Mouse (Mus musculus) urinary bladder, postnatal 14 days (tissue): ENCODE measurements around the gene Atxn10.

ENCODE experiments used
- DNase-seq: peaks from one replicate; pipeline ENCODE4 v3.0.0; 2021; ENCODE audit warnings: low spot score

Atxn10 gene

GRCm38 (mm10) chr15:85334234-85334633 lies 1.8 kb upstream of the Atxn10 start:
- DNase-seq = no peak

- peak; percentile 85 for DNase-seq
Measured at GRCm38 (mm10) chr15:85336301-85336991, 401 bp downstream of the Atxn10 start.

DNA sequence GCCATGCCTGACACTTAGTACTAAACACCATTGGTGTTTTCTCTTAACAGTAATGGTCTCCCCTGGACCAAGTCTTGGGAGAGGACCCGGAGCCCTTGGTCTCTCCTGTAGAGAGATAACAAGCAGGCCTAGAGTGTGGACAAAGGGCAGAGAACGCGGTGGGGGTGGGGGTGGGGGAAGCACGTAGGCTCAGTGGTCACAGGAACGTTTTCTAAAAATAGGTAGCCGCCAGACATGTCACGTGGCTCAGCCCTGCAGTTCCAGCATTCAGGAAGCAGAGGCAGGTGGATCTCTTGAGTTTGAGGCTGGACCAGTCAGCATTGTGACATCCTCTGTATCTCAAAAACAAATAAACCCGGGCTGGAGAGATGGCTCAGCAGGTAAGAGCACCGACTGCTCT lies 1.2 kb downstream of the Atxn10 start:
- DNase-seq = no peak

DNA sequence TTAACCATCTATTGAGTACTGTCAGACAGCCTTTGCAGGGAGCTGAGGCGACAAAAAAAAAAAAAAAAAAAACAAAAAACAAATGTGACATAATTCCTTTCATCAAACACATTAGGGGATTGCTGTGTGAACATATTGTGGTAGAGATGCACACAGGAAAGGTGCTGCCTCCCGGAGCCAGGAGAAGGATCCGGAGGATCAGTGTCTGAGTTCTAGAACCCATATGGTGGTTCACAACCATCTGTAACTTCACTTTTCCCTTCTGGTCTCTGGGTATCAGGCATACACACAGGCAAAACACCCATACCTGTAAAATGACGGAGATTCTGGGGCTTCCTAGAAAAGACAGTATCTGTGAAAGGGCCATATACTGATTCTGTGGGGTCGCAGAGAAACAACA lies 1.9 kb downstream of the Atxn10 start:
- DNase-seq = no peak

GRCm38 (mm10) chr15:85342246-85342645 lies 6.2 kb downstream of the Atxn10 start:
- no peak for DNase-seq

DNA sequence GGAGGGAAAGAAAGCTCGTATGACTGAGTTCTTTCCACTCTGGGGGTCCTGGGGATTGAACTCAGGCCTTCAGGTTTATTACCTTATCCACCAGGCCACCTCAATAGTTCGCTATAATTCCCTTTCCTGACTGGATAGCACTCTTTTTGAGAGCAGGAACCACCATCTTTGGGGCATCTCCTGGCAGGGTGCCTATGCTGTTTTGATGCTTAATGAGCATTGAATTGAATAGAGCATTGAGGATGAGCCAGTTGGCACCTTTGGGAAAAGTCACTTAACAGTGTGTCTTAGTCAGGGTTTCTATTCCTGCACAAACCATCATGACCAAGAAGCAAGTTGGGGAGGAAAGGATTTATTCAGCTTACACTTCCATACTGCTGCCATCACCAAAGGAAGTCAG lies 8.6 kb downstream of the Atxn10 start:
- DNase-seq = no peak

DNA sequence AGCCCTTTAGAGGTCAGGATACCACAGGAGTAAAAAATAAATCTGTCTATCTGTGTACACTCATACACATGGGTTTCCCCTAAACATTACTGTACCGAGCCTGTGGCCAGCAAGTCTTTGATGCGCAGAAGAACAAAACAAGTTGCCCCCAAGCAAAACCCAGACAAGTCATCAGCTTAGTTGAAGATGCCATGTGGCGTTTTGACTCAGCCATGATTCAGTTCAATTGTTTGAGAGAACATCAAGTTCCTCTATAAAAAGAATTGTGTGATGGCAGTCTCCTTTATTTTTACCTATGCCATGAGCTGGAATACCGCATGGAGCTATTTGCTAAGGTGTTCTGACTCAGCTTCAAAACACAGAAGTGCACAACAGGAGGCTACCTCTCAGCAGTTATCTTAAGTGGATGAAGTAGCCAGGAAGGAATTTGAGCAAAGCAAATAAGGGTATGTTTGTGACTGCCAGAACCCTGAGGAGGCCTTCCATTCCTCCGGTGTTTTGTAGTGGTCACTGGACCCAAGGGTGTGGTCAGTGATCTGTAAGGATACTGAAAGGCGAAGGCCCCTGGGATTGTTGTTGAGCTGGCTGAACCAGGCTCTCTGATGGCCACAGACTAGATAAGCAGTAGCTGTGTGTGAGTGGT lies 11.1 kb downstream of the Atxn10 start:
- DNase-seq = no peak

DNA sequence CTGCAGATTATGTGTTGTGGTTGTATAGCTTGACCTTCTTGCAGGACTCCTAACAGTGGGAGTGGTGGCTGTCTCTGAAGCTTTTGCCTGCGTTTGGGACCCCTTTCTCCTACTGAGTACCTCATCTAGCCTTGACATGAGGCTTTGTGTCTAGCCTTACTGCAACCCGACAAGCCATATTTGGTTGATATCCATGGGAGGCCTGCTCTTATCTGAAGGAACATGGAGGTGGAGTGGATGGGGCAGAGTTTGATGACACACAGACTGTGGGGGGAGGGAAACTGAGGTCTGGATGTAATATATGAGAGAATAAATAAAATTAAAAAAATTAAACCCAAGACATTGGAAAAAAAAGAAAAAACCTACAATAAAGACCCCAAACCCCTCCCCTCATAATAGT lies 14.1 kb downstream of the Atxn10 start:
- DNase-seq = no peak

DNA sequence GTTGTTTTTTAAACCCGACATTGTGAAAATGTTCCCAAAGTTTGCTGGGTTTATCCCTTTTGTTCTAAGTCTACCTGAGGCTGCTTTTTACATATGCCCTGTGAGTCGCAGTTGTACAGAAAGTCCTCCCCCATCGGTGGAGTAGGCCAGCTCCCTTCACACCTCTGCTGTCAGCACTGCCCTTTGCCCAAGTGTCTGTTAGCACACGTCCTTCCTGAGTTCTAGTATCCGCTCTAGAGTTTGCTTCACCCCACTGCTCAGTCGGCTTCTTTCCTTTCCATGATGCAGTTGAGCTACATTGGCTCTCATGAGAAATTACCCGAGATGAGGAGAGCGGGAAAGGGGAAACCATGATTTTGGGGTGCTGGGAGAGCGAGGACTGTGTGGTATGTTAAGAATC lies 18.0 kb downstream of the Atxn10 start:
- no peak for DNase-seq

GRCm38 (mm10) chr15:85356112-85356511 lies 20.1 kb downstream of the Atxn10 start:
- DNase-seq = no peak

DNA sequence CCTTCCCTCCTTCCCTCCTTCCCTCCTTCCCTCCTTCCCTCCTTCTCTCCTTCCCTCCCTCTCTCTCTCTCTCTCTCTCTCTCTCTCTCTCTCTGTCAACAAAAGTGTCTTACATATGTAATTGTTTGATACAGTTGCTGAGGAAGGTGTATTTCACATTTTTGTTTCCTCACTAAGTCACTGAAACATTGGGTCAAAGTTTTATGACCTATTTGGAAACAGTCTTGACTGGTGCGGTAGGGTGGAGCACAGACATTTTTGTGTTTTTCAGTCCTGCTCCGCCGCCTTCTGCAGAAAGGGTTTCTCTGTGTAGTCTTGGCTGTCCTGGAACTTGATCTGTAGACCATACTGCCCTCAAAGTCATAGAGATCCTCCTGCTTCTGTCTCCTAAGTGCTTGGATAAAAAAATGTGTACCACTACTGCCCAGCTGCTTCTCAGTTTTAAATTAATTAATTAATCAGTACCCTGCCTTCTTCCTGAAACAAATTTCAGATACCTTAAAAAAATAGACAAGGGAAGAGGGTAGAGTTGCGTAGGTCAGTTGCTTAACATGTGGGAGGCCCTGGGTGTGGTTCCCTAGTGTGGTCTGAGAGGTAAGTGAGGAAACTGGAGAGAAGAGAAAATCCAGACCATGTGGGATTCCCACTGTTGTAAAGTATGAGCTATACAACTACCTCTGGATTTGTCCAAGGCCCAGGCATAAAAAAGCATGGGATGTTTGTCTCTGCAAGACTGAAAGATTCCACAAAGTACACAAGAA lies 21.6 kb downstream of the Atxn10 start:
- no peak for DNase-seq

DNA sequence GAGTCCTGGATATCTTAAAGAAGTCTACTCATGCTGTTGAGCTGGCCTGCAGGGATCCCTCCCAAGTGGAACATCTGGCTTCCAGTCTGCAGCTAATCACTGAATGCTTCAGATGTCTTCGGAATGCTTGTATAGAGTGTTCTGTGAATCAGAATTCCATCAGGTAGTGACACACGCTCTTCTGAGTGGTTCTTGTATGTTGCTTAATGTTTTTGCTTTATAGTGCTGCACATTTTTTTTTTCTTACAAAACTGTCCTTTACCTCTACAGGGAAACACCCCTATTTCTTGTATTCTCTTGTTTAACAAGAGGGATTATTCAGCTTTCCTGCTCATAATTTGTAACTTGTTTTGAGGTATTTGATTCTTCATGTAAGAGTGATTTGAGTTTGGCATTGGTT lies 23.4 kb downstream of the Atxn10 start:
- no peak for DNase-seq

DNA sequence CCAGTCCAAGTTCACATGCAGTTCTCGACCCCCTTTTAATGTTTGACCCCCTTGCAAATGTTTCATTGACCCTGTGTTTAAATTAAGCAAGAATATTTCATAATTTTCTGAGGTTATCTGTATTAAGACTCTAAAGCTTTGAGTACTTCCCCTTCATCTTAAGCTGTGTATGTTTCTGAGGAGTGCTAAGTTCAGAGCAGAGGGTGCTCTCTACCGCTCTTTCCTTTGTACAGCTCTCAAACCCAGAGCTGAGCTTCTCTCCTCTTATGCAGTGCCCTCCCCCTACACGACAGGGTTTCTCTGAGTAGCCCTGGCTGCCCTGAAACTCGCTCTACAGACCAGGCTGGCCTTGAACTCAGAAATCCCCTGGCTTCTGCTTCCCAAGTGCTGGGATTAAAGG lies 23.9 kb downstream of the Atxn10 start:
- no peak for DNase-seq

GRCm38 (mm10) chr15:85364366-85364765 lies 28.3 kb downstream of the Atxn10 start:
- no peak for DNase-seq

- no peak for DNase-seq
Measured at GRCm38 (mm10) chr15:85366938-85367337, 30.9 kb downstream of the Atxn10 start.

DNA sequence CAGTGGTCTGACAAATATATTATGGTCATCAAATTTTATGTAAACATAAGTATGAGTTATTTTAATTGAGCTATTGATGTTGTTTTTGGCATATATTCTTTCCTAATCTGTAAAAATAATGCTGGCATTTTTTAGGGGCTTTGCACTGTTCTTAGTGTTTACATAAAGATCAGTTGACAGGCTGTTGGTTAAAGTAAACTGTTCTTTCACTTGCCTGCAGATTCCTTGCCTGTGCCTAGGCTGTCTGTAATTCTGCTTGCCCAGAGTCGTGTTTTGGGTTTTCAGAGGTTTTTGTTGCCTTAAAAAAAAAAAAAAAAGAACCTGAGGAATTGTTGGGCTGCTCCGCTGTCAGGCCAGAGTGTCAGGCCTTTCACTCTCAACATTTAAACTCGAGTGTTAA lies 33.7 kb downstream of the Atxn10 start:
- no peak for DNase-seq

GRCm38 (mm10) chr15:85373125-85373524 lies 37.1 kb downstream of the Atxn10 start:
- DNase-seq = no peak

- DNase-seq = no peak
Measured at GRCm38 (mm10) chr15:85383477-85383876, 47.4 kb downstream of the Atxn10 start.

DNA sequence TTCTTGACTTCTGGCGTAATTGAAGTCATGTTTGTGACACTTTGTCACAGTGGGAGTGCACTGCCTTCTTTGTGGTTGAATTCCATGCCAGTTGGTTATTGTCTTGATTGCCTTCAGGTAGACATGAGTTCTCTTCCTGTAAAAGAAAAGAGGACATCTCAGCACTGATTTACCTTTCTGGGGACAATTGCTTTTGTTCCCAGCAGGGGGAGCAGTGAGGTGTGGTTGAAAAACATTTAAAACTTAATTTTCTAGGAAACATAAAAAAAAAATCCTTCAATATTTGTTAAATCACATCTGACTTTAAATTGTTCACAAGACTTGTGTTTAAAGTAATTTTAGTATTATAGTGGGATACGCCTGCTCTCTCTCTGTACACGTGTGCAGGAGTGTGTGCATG lies 52.7 kb downstream of the Atxn10 start:
- no peak for DNase-seq

- no peak for DNase-seq
Measured at GRCm38 (mm10) chr15:85389915-85390314, 53.9 kb downstream of the Atxn10 start.

- no peak for DNase-seq
Measured at GRCm38 (mm10) chr15:85395360-85395759, 59.3 kb downstream of the Atxn10 start.

GRCm38 (mm10) chr15:85401926-85402325 lies 65.9 kb downstream of the Atxn10 start:
- no peak for DNase-seq

GRCm38 (mm10) chr15:85403256-85403731 lies 67.2 kb downstream of the Atxn10 start:
- DNase-seq = no peak
